Mouse (Mus musculus) bone marrow, adult 2 months (tissue): ENCODE measurements around the gene Galnt17. TPM values are rescaled to one million over a fixed set of nuclear protein-coding genes. Genes with fewer than 3 reads are reported as not detected.

Source experiments
- H3K27ac ChIP-seq: fragments of 200-500 bp; 2 replicates; pipeline ENCODE4 v1.5.1; 2012; ENCODE audit warnings: low read depth, mild to moderate bottlenecking, control low read depth, inconsistent platforms, low read length; ENCODE audit not compliant: control insufficient read depth, poor library complexity, insufficient read depth
- H3K4me1 ChIP-seq: fragments of 200-500 bp; 2 replicates; pipeline ENCODE4 v1.6.1; 2011; ENCODE audit warnings: low read length; ENCODE audit not compliant: control insufficient read depth, insufficient read depth
- H3K4me3 ChIP-seq: fragments of 200-500 bp; replicated peaks from 2 replicates; pipeline ENCODE3; 2011; ENCODE audit warnings: mild to moderate bottlenecking, low read depth, low read length, control low read depth; ENCODE audit not compliant: control insufficient read depth
- CTCF ChIP-seq: fragments of 200-500 bp; IDR thresholded peaks from 2 replicates; pipeline ENCODE4 v1.5.1; 2011; ENCODE audit warnings: low read length, control low read depth; ENCODE audit not compliant: control insufficient read depth, insufficient read depth
- POLR2A ChIP-seq: fragments of 200-500 bp; IDR thresholded peaks from 2 replicates; pipeline ENCODE4 v1.6.1; 2011; ENCODE audit warnings: low read depth, mild to moderate bottlenecking, control low read depth, low read length, borderline replicate concordance; ENCODE audit not compliant: control insufficient read depth
- WGBS: fragments of 180-500 bp; shearing (Covaris S2); methylation state at CpG from one replicate; pipeline ENCODE4 v1.1.7; 2018; 5-methylcytosine and 5-hydroxymethylcytosine counted together
- polyA plus RNA-seq: library from polyadenylated mRNA; stranded (reverse); fragments of >200 nt; gene quantifications from 2 replicates; pipeline ENCODE4 v1.2.4, GENCODE M21; 2011; ENCODE audit warnings: low replicate concordance; ENCODE audit not compliant: missing spikeins, insufficient read depth, insufficient read length

The Galnt17 gene
- polyA plus RNA-seq, 1 experiment = 1.5 TPM

DNA sequence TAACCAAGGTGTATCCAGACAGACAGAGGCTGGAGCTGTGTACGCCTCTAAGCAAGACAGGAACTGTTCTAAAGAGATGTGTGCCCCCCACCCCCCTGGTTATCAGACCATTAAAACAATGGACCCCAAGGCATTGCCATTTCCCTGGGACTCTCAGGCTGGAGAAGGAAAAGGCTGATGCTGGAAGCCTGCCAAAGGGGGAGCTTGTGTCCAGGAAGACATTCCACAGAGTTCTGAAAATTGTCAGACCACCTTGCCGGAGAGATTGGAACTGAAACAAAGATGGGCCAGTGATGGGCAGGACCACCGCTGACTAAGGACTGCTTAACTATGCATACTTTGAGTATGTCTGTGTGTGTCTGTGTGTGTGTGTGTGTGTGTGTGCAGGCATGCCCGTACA is 458.7 kb downstream of the Galnt17 start:
- Histone ChIP-seq H3K4me1 (no peaks in the 10 kb centered on the region), H3K4me3 (no peak overlapping the region), H3K27ac (no peak overlapping the region)
- 86% methylated on average over 4 of the region's 4 CpGs for WGBS
- TF ChIP-seq CTCF (no peak), POLR2A (no peak)

DNA sequence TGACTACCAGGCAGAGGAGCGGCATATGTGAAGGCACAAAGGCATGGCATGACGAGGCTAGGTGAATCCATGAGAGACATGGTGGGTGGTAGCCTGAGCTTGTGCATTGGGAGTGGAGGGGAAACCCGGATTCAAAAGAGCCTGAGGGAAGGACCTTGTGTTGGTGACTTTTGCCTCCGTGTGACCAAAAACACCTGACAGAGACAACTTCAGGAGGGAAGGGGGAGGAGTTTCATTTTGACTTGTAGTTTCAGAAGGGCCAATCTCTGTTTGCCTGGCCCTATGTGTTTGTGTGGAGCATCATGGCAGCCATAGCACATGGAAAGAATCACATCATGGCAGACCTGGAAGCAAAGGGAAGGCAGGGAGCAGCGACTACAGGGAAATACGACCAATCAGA is 459.7 kb downstream of the Galnt17 start:
- 84% methylated on average over 6 of the region's 6 CpGs for WGBS
- H3K4me3 ChIP-seq = no peak overlapping the region
- H3K4me1 ChIP-seq = no peaks in the 10 kb centered on the region
- no peak overlapping the region for H3K27ac ChIP-seq
- no peak for TF ChIP-seq POLR2A
- no peak for TF ChIP-seq CTCF

DNA sequence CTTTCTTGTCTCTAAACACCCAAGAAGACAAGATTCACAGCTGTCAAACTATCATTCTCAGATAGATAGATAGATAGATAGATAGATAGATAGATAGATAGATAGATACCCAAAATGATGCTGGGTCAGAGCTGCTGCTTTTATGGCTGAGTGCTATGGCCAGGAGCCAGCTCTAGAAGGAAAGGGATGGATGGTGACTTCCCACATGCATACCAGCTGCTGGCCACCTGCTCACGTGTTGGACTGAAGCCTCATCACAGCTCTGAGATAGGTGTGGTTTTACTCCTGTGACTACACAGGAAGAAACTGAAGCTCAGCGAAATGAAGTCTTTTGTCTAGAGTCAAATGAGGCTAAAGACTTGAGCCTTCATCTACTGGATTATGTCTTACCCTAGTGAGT is 482.5 kb downstream of the Galnt17 start:
- H3K4me3 ChIP-seq = no peak overlapping the region
- no peaks in the 10 kb centered on the region for H3K4me1 ChIP-seq
- WGBS = 70% methylated on average over 2 of the region's 2 CpGs
- no peak overlapping the region for H3K27ac ChIP-seq
- TF ChIP-seq POLR2A (no peak), CTCF (no peak)
